Mouse (Mus musculus) inflammation-experienced regulatory T-cells (primary cell): ENCODE results near the gene Vma21. TPM values are rescaled to one million over a fixed set of nuclear protein-coding genes. Genes with fewer than 3 reads are reported as not detected.

Source experiments
- polyA plus RNA-seq, 2 experiments: library from polyadenylated mRNA; unstranded; fragments of 100-300 nt; shearing (Covaris generic); gene quantifications; one replicate each; pipeline ENCODE4 v1.2.1; 2017

Gene Vma21
- polyA plus RNA-seq = 10 to 100 TPM; 23.7 to 26.2 TPM

GRCm38 (mm10) chrX:71815631-71816345 lies at the start of gene Vma21:
Gene Vma21, plus strand, starts transcription at chrX:71815924.

Other genes with a start within 250 kb of the Vma21 start
- gene Gpr50, start 152.3 kb upstream of the Vma21 start, polyA plus RNA-seq = not detected
- under 1 TPM; 0.13 to 0.96 TPM for gene Gm1141, start 105.1 kb downstream of the Vma21 start, polyA plus RNA-seq
- under 1 TPM; 0.04 to 0.49 TPM for gene Prrg3, start 146.7 kb downstream of the Vma21 start, polyA plus RNA-seq
- gene Fate1, start 157.1 kb downstream of the Vma21 start, polyA plus RNA-seq = not detected
- not detected for gene Cnga2, start 175.9 kb downstream of the Vma21 start, polyA plus RNA-seq